Mouse (Mus musculus): Measurements from ENCODE around the gene Lefty1.

GRCm38 (mm10) chr1:180966542-180966941 is 31.7 kb downstream of the Lefty1 start:
- no peak for TF ChIP-seq CTCF (IDR thresholded peaks at IDR 0.05; ENCODE audit: low read depth)
- no peak for TF ChIP-seq EP300 (optimal IDR thresholded peaks at IDR 0.05)
